In genomic region chr11:95024439-95025184, GRCm38 (mm10) we compare ENCODE assay signal across 11 mouse cellular contexts. TPM values are rescaled to one million over a fixed set of nuclear protein-coding genes. Genes with fewer than 3 reads are reported as not detected.
DNase-seq lines count a peak whose midpoint lies in the region; ATAC-seq and TF ChIP-seq lines count a peak whose summit lies in the region.
"Had no signal": no experiment of that assay in that cellular context is flagged by ENCODE, and none has a peak within 500 bp of the region (broad histone marks: within the 10 kb centered on the region; RNA-seq: fewer than 3 reads in every experiment).

No protein-coding gene starts in this region.

- H3K4me3 ChIP-seq in hindbrain, embryonic 13.5 days = no peak overlapping the region
- no peak overlapping the region for H3K4me3 ChIP-seq in hindbrain, embryonic 10.5 days
- H3K4me3 ChIP-seq in ES-E14 (ENCODE audit: insufficient read depth in 1 of 2, low read depth in 1 of 2, low read length in 2 of 2, poor library complexity in 1 of 2, severe bottlenecking in 1 of 2) = peak overlapping the region; percentile 35 to 40; a peak in 3 of 4 replicates
- no peak overlapping the region for H3K4me3 ChIP-seq in kidney, embryonic 15.5 days (replicated peaks)
- H3K4me3 ChIP-seq: gastrocnemius, adult 2 months; stomach, embryonic 15.5 days had no signal

- in situ Hi-C loops in ES-E14 (cut with MboI; ENCODE audit: low sequenced_read_pairs in 2 of 2, unreplicated experiment in 2 of 2) = no loop called here

- H3K4me2 ChIP-seq in hindbrain, embryonic 13.5 days = no peak overlapping the region
- H3K4me2 ChIP-seq in kidney, embryonic 15.5 days = no peak overlapping the region
- H3K4me2 ChIP-seq: stomach, embryonic 15.5 days had no signal

- H3K27me3 ChIP-seq in hindbrain, embryonic 13.5 days = no peaks in the 10 kb centered on the region
- peaks cover 7% of the 10 kb centered on the region for H3K27me3 ChIP-seq in hindbrain, embryonic 10.5 days (ENCODE audit: insufficient read depth, poor library complexity, severe bottlenecking)
- H3K27me3 ChIP-seq in kidney, embryonic 15.5 days = no peaks in the 10 kb centered on the region
- H3K27me3 ChIP-seq: stomach, embryonic 15.5 days had no signal

- no peak for DNase-seq in hindbrain, embryonic 10.5 days (ENCODE audit: low spot score)
- no peak for DNase-seq in ES-E14 (ENCODE audit: low read depth, low spot score)
- peak; percentile 92 to 93 for DNase-seq in cerebellum, postnatal 36 days
- no peak for DNase-seq in ovary, adult 18-20 months (ENCODE audit: low spot score)
- no peak for DNase-seq in spleen, postnatal 4 days (ENCODE audit: low spot score in 2 of 2)
- DNase-seq: gastrocnemius, adult 2 months had no signal

- 59% methylated on average over 29 of the region's 29 CpGs for WGBS in hindbrain, embryonic 13.5 days
- WGBS in hindbrain, embryonic 10.5 days = 77% methylated on average over 29 of the region's 29 CpGs
- WGBS in kidney, embryonic 15.5 days = 63% methylated on average over 29 of the region's 29 CpGs

- peaks cover 68% of the 10 kb centered on the region for H3K36me3 ChIP-seq in hindbrain, embryonic 13.5 days
- H3K36me3 ChIP-seq in hindbrain, embryonic 10.5 days = peaks cover 68% of the 10 kb centered on the region
- H3K36me3 ChIP-seq in ES-E14 (ENCODE audit: control insufficient read depth, insufficient read depth, low read length, poor library complexity, severe bottlenecking) = no peaks in the 10 kb centered on the region
- peaks cover 67% of the 10 kb centered on the region for H3K36me3 ChIP-seq in kidney, embryonic 15.5 days

- no peak for ATAC-seq in hindbrain, embryonic 13.5 days (ENCODE audit: low FRiP score)
- peak; percentile 14; the same call in 1 of the 2 replicates for ATAC-seq in kidney, embryonic 15.5 days (replicated peaks; ENCODE audit: low FRiP score)
- no peak for ATAC-seq in megakaryocyte, adult 5-6 weeks (ENCODE audit: poor library complexity, severe bottlenecking)

- peak overlapping the region; percentile 48; the same call in 1 of the 2 replicates for H3K27ac ChIP-seq in hindbrain, embryonic 13.5 days
- no peak overlapping the region for H3K27ac ChIP-seq in hindbrain, embryonic 10.5 days
- H3K27ac ChIP-seq in ES-E14 (ENCODE audit: insufficient read depth, low read depth, low read length, poor library complexity, severe bottlenecking) = no peak overlapping the region
- H3K27ac ChIP-seq in kidney, embryonic 15.5 days = peak overlapping the region; percentile 79
- H3K27ac ChIP-seq: gastrocnemius, adult 2 months; stomach, embryonic 15.5 days had no signal

- no peaks in the 10 kb centered on the region for H3K9me3 ChIP-seq in hindbrain, embryonic 13.5 days
- no peaks in the 10 kb centered on the region for H3K9me3 ChIP-seq in hindbrain, embryonic 10.5 days
- H3K9me3 ChIP-seq in ES-E14 (ENCODE audit: control insufficient read depth, insufficient read depth, low read depth, low read length) = no peaks in the 10 kb centered on the region
- no peaks in the 10 kb centered on the region for H3K9me3 ChIP-seq in kidney, embryonic 15.5 days (replicated peaks)
- H3K9me3 ChIP-seq: stomach, embryonic 15.5 days had no signal

- no peak overlapping the region for H3K9ac ChIP-seq in hindbrain, embryonic 13.5 days
- peak overlapping the region; percentile 38 for H3K9ac ChIP-seq in ES-E14 (ENCODE audit: insufficient read depth, low read depth, low read length, poor library complexity, severe bottlenecking)
- H3K9ac ChIP-seq in kidney, embryonic 15.5 days = no peak overlapping the region
- H3K9ac ChIP-seq: stomach, embryonic 15.5 days had no signal

- peaks cover 24% of the 10 kb centered on the region for H3K4me1 ChIP-seq in hindbrain, embryonic 13.5 days (replicated peaks)
- peaks cover 34% of the 10 kb centered on the region for H3K4me1 ChIP-seq in hindbrain, embryonic 10.5 days (replicated peaks)
- no peaks in the 10 kb centered on the region; a peak in 1 of 4 replicates for H3K4me1 ChIP-seq in ES-E14 (ENCODE audit: control insufficient read depth in 2 of 2, insufficient read depth in 2 of 2, low read length in 2 of 2, poor library complexity in 1 of 2)
- H3K4me1 ChIP-seq in kidney, embryonic 15.5 days = peaks cover 38% of the 10 kb centered on the region

TF ChIP-seq in ES-E14, 5 proteins besides CTCF, POLR2A, EP300 and RAD21:
- TF ChIP-seq HCFC1 (IDR thresholded peaks at IDR 0.05; ENCODE audit: borderline replicate concordance, insufficient read depth, low read length) = no peak
- TF ChIP-seq MAFK (IDR thresholded peaks at IDR 0.05; ENCODE audit: insufficient read depth, low read depth, low read length) = no peak
- TF ChIP-seq ZNF384 (IDR thresholded peaks at IDR 0.05; ENCODE audit: low read depth, low read length) = no peak
- no peak for TF ChIP-seq CHD2 (IDR thresholded peaks at IDR 0.05; ENCODE audit: low read depth, low read length)
- no peak for TF ChIP-seq ZC3H11A (IDR thresholded peaks at IDR 0.05; ENCODE audit: borderline replicate concordance, low read depth, low read length)

RNA-seq across cellular contexts. Expression of gene Samd14, which starts 14.9 kb away (rescaled TPM):
- 132 and 142 TPM in 2 replicates for polyA plus RNA-seq in hindbrain, embryonic 13.5 days (2015; fragmentation: Nextera tagmentation; extraction: Ambion mirVana)
- polyA plus RNA-seq in hindbrain, embryonic 10.5 days (2016; fragmentation: Nextera tagmentation; extraction: Ambion mirVana) = 38.8 and 71.5 TPM in 2 replicates
- 0.53 and 0.89 TPM in 2 replicates for total RNA-seq in ES-E14 (2012; rRNA removed)
- 16.9 and 21.2 TPM in 2 replicates for polyA plus RNA-seq in kidney, embryonic 15.5 days (2015; fragmentation: Nextera tagmentation; extraction: Ambion mirVana)
- total RNA-seq in megakaryocyte, adult 5-6 weeks (2015) = 0.74 and 1.0 TPM in 2 replicates
- total RNA-seq in megakaryocyte, adult 5-6 weeks (2017) = 0.18 and 0.69 TPM in 2 replicates

RNA-seq across cellular contexts. Expression of gene Pdk2, which starts 16.5 kb away (rescaled TPM):
- polyA plus RNA-seq in hindbrain, embryonic 13.5 days (2015; fragmentation: Nextera tagmentation; extraction: Ambion mirVana) = 24.2 and 25.5 TPM in 2 replicates
- 10.7 and 15.2 TPM in 2 replicates for polyA plus RNA-seq in hindbrain, embryonic 10.5 days (2016; fragmentation: Nextera tagmentation; extraction: Ambion mirVana)
- total RNA-seq in ES-E14 (2012; rRNA removed) = 1.3 and 1.7 TPM in 2 replicates
- polyA plus RNA-seq in kidney, embryonic 15.5 days (2015; fragmentation: Nextera tagmentation; extraction: Ambion mirVana) = 49.4 and 56.2 TPM in 2 replicates
- 4.5 and 6.3 TPM in 2 replicates for total RNA-seq in megakaryocyte, adult 5-6 weeks (2015)
- 0.73 and 1.7 TPM in 2 replicates for total RNA-seq in megakaryocyte, adult 5-6 weeks (2017)

RNA-seq across cellular contexts. Expression of gene Ppp1r9b, which starts 33.8 kb away (rescaled TPM):
- polyA plus RNA-seq in hindbrain, embryonic 13.5 days (2015; fragmentation: Nextera tagmentation; extraction: Ambion mirVana) = 16.9 and 17.3 TPM in 2 replicates
- 10.4 and 11.8 TPM in 2 replicates for polyA plus RNA-seq in hindbrain, embryonic 10.5 days (2016; fragmentation: Nextera tagmentation; extraction: Ambion mirVana)
- total RNA-seq in ES-E14 (2012; rRNA removed) = 29.5 and 32.6 TPM in 2 replicates
- 10.0 and 10.6 TPM in 2 replicates for polyA plus RNA-seq in kidney, embryonic 15.5 days (2015; fragmentation: Nextera tagmentation; extraction: Ambion mirVana)
- total RNA-seq in megakaryocyte, adult 5-6 weeks (2015) = 73.7 and 76.7 TPM in 2 replicates
- total RNA-seq in megakaryocyte, adult 5-6 weeks (2017) = 155 and 158 TPM in 2 replicates

RNA-seq across cellular contexts. Expression of gene Sgca, which starts 48.5 kb away (rescaled TPM):
- 0.23 and 0.52 TPM in 2 replicates for polyA plus RNA-seq in hindbrain, embryonic 13.5 days (2015; fragmentation: Nextera tagmentation; extraction: Ambion mirVana)
- 0.10 TPM in 1 of 2 replicates, not detected in the other for polyA plus RNA-seq in hindbrain, embryonic 10.5 days (2016; fragmentation: Nextera tagmentation; extraction: Ambion mirVana)
- total RNA-seq in ES-E14 (2012; rRNA removed) = 0.74 TPM in 1 of 2 replicates, not detected in the other
- 1.2 and 1.7 TPM in 2 replicates for polyA plus RNA-seq in kidney, embryonic 15.5 days (2015; fragmentation: Nextera tagmentation; extraction: Ambion mirVana)
- total RNA-seq in megakaryocyte, adult 5-6 weeks (2015) = not detected in 2 replicates
- not detected in 2 replicates for total RNA-seq in megakaryocyte, adult 5-6 weeks (2017)
- total RNA-seq: left cerebral cortex, adult 18-20 months had no signal

RNA-seq across cellular contexts. Expression of gene Itga3, which starts 52.0 kb away (rescaled TPM):
- polyA plus RNA-seq in hindbrain, embryonic 13.5 days (2015; fragmentation: Nextera tagmentation; extraction: Ambion mirVana) = 10.3 and 11.4 TPM in 2 replicates
- 5.7 and 6.7 TPM in 2 replicates for polyA plus RNA-seq in hindbrain, embryonic 10.5 days (2016; fragmentation: Nextera tagmentation; extraction: Ambion mirVana)
- total RNA-seq in ES-E14 (2012; rRNA removed) = 189 and 246 TPM in 2 replicates
- polyA plus RNA-seq in kidney, embryonic 15.5 days (2015; fragmentation: Nextera tagmentation; extraction: Ambion mirVana) = 21.0 and 22.9 TPM in 2 replicates
- total RNA-seq in megakaryocyte, adult 5-6 weeks (2015) = 0.09 TPM in 1 of 2 replicates, not detected in the other
- 0.24 TPM in 1 of 2 replicates, not detected in the other for total RNA-seq in megakaryocyte, adult 5-6 weeks (2017)

Comparison
In these comparisons a context has a peak if more than half of its experiments do, and no peak if none do; other contexts are left out.
1. H3K27ac ChIP-seq: peak in hindbrain, embryonic 13.5 days (single experiment) and kidney, embryonic 15.5 days (single experiment); none in hindbrain, embryonic 10.5 days (single experiment) and ES-E14 (single experiment).
2. H3K4me3 ChIP-seq: peak in ES-E14 (2 of 2); none in hindbrain, embryonic 13.5 days (single experiment), hindbrain, embryonic 10.5 days (single experiment) and kidney, embryonic 15.5 days (single experiment).
3. DNase-seq: peak in cerebellum, postnatal 36 days (2 of 2); none in hindbrain, embryonic 10.5 days (single experiment), ES-E14 (single experiment), ovary, adult 18-20 months (single experiment) and spleen, postnatal 4 days (0 of 2).